Mouse (Mus musculus): Measurements from ENCODE around the gene 9530077C05Rik. TPM values are rescaled to one million over a fixed set of nuclear protein-coding genes. Genes with fewer than 3 reads are reported as not detected.
A peak's percentile ranks its signal among the peaks of the same experiment; 100 is the strongest.
"Not testable (repeated sequence)": the region's sequence is repeated elsewhere in the genome, so short reads cannot be mapped to it uniquely, and the experiment has no call there.

The 9530077C05Rik gene
- polyA plus RNA-seq, 1 experiment from 2014 or later = 5.3 TPM

DNA sequence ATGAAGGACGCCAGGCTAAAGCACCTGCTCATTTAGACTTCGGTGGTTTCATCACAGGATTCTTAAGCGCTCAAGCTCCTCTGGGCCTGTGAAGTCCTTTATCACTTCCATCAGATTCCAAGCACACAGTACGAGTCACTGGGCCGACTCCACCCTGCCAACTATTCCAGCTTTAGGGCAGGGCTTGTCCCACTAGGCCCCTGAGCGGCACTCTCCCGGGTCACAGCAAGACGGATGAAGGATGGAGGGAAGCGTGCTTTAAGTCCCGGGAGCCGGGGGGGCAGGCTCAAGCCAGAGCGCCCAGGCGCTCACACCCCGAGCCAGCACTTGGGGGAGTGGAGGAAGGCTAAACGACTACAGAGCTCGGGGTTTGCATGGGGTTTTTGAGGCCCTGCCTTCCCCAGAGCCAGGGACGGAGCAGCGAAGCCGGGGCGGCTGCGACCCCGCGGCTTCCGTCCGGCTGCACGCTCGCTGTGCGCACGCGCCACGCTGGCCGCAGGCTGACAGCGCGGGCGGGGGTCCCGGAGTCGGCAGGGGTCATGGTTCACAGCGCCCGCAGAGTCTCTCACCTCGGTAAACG, 22.8 kb upstream of the 9530077C05Rik start:
- ATAC-seq (replicated peaks; ENCODE audit: low FRiP score, low TSS enrichment, low read depth) (peak; percentile 74), DNase-seq (ENCODE audit: low spot score) (peak; percentile 79)
- Histone ChIP-seq H3K27me3 (replicated peaks; ENCODE audit: control insufficient read depth, insufficient read depth, low read length) (no peaks in the 10 kb centered on the region), H3K27ac (ENCODE audit: low read depth) (peak overlapping the region; percentile 92), H3K36me3 (ENCODE audit: control insufficient read depth, insufficient read depth, low read length) (no peaks in the 10 kb centered on the region), H3K4me1 (replicated peaks; ENCODE audit: control insufficient read depth, insufficient read depth, low read length) (peaks cover 13% of the 10 kb centered on the region), H3K4me2 (ENCODE audit: low read length) (peak overlapping the region; percentile 72), H3K4me3 (ENCODE audit: low read depth, low read length) (peak overlapping the region; percentile 98), H3K9me3 (ENCODE audit: control insufficient read depth, low read length) (no peaks in the 10 kb centered on the region), H3K9ac (ENCODE audit: low read length) (peak overlapping the region; percentile 75)
- WGBS = under 1% methylated on average over 41 of the region's 41 CpGs

DNA sequence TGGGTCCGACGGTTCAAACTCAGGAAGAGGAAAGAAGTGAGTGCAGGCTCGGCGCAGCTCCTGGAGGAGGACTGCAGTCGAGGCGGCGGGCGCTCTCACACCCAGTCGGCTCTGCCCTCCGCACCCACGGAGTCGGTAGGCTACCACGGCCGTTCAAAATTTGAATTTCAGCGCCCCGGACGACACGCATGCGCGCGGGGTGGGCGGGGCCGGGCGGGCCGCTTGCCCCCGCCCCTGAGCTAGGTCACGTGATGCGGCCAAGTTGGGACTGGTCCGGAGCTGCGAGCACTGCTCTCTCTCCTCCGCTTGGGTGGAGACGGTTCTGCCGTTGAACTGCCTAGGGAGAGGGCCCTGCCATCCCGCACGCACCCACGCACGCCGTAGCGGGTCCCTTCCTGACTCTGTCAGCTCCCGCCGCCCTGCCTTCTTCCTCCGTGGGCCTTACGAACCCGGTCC, 22.3 kb upstream of the 9530077C05Rik start, which contains the start of gene Anln:
Gene Anln (minus strand): TSS at position 168 of the 456 bp plus-strand sequence.
- H3K27ac ChIP-seq (ENCODE audit: low read depth) = peak within 1 kb of the TSS; percentile 92
- peak within 1 kb of the TSS; percentile 98 for H3K4me3 ChIP-seq (ENCODE audit: low read depth, low read length)
- DNase-seq (ENCODE audit: low spot score) (peak; percentile 98), ATAC-seq (replicated peaks; ENCODE audit: low FRiP score, low TSS enrichment, low read depth) (peak; percentile 95)
- H3K4me1 ChIP-seq (replicated peaks; ENCODE audit: control insufficient read depth, insufficient read depth, low read length) = peaks cover 13% of the 10 kb centered on the region
- H3K4me2 ChIP-seq (ENCODE audit: low read length) = peak within 1 kb of the TSS; percentile 72
- under 1% methylated on average over 44 of the region's 44 CpGs for WGBS
- H3K9ac ChIP-seq (ENCODE audit: low read length) = peak within 1 kb of the TSS; percentile 75
- H3K36me3 ChIP-seq (ENCODE audit: control insufficient read depth, insufficient read depth, low read length) = no peaks in the 10 kb centered on the region
- H3K9me3 ChIP-seq (ENCODE audit: control insufficient read depth, low read length) = no peaks in the 10 kb centered on the region
- no peaks in the 10 kb centered on the region for H3K27me3 ChIP-seq (replicated peaks; ENCODE audit: control insufficient read depth, insufficient read depth, low read length)

DNA sequence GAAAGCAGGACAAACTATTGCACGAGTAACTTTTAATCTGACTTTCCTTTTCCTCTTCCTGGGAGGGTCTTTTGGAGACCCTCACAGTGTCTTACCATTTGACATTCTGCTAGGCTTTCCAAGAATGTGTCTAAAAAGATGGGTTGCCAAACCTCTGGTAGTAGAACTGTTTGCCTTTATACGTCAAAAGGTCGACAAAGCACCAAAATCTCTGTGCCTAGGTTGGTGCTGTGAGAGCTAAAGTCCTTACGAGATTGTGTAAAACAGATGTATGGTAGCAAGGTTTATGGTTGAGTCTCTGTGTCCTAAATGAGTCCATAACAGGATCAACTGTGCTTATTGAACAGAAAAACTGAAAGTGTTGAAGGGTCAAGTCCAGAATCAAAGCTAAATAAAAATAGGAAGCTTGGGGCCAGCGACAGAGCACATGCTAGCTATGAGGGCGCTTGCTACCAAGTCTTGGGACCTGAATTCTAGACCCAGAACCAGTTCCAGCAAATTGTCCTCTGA, 21.5 kb upstream of the 9530077C05Rik start:
- H3K4me1 ChIP-seq (replicated peaks; ENCODE audit: control insufficient read depth, insufficient read depth, low read length) = peaks cover 13% of the 10 kb centered on the region
- ATAC-seq (replicated peaks; ENCODE audit: low FRiP score, low TSS enrichment, low read depth) = no peak
- peak overlapping the region; percentile 92 for H3K27ac ChIP-seq (ENCODE audit: low read depth)
- 62% methylated on average over 6 of the region's 6 CpGs for WGBS
- peak overlapping the region; percentile 75; the same call in 1 of the 2 replicates for H3K9ac ChIP-seq (ENCODE audit: low read length)
- DNase-seq (ENCODE audit: low spot score) = no peak
- peak overlapping the region; percentile 98 for H3K4me3 ChIP-seq (ENCODE audit: low read depth, low read length)
- no peaks in the 10 kb centered on the region for H3K27me3 ChIP-seq (replicated peaks; ENCODE audit: control insufficient read depth, insufficient read depth, low read length)
- H3K36me3 ChIP-seq (ENCODE audit: control insufficient read depth, insufficient read depth, low read length) = no peaks in the 10 kb centered on the region
- no peaks in the 10 kb centered on the region for H3K9me3 ChIP-seq (ENCODE audit: control insufficient read depth, low read length)
- peak overlapping the region; percentile 72 for H3K4me2 ChIP-seq (ENCODE audit: low read length)

DNA sequence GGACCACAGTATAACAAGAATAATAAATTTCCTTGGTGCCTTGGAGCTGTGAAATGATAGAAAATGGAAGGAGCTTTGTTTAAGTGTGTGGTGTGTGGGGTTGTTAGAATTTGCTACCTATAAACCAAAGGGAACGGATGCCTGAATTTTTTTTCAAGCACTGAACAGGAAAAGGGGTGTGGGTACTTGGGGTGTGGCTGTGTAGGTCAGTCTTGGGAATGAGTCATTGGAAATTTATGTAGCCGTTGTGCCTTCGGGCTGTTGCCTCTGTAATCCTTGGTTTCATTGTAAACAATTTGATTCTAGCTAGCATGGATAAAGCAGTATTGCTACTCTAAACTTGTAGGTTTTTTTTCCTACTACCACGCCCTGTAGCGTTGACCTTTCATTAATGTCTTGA, 20.9 kb upstream of the 9530077C05Rik start:
- H3K9ac ChIP-seq (ENCODE audit: low read length) = no peak overlapping the region
- DNase-seq (ENCODE audit: low spot score) (no peak), ATAC-seq (replicated peaks; ENCODE audit: low FRiP score, low TSS enrichment, low read depth) (no peak)
- no peak overlapping the region for H3K27ac ChIP-seq (ENCODE audit: low read depth)
- no peaks in the 10 kb centered on the region for H3K9me3 ChIP-seq (ENCODE audit: control insufficient read depth, low read length)
- no peak overlapping the region for H3K4me3 ChIP-seq (ENCODE audit: low read depth, low read length)
- H3K4me1 ChIP-seq (replicated peaks; ENCODE audit: control insufficient read depth, insufficient read depth, low read length) = peaks cover 13% of the 10 kb centered on the region
- no peak overlapping the region for H3K4me2 ChIP-seq (ENCODE audit: low read length)
- no peaks in the 10 kb centered on the region for H3K27me3 ChIP-seq (replicated peaks; ENCODE audit: control insufficient read depth, insufficient read depth, low read length)
- H3K36me3 ChIP-seq (ENCODE audit: control insufficient read depth, insufficient read depth, low read length) = no peaks in the 10 kb centered on the region
- WGBS = 86% methylated on average over 5 of the region's 5 CpGs

DNA sequence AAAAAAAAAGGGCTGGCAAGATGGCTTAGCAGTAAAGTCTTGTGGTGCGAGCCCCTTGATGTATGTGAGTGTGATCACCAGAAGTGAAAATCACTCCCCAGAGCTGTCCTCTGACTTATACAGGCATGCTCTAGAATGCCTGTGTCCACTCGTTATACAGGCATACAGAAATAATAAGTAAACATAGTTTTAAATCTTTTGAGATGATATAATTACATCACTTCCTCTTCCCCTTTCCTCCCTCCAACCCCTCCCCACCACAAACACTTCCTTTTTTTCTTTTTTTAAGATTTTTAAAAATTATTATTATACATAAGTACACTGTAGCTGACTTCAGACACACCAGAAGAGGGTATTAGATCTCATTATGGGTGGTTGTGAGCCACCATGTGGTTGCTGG, 16.6 kb upstream of the 9530077C05Rik start:
- Histone ChIP-seq H3K4me2 (ENCODE audit: low read length) (no peak overlapping the region), H3K4me1 (replicated peaks; ENCODE audit: control insufficient read depth, insufficient read depth, low read length) (0 out of 2 replicates have a peak, but pooled peaks cover 1% of the 10 kb centered on the region), H3K4me3 (ENCODE audit: low read depth, low read length) (no peak overlapping the region), H3K9me3 (ENCODE audit: control insufficient read depth, low read length) (no peaks in the 10 kb centered on the region), H3K27ac (ENCODE audit: low read depth) (no peak overlapping the region), H3K9ac (ENCODE audit: low read length) (no peak overlapping the region), H3K36me3 (ENCODE audit: control insufficient read depth, insufficient read depth, low read length) (no peaks in the 10 kb centered on the region), H3K27me3 (replicated peaks; ENCODE audit: control insufficient read depth, insufficient read depth, low read length) (no peaks in the 10 kb centered on the region)
- 75% methylated on average over 2 of the region's 2 CpGs for WGBS
- DNase-seq (ENCODE audit: low spot score) (no peak), ATAC-seq (replicated peaks; ENCODE audit: low FRiP score, low TSS enrichment, low read depth) (no peak)

DNA sequence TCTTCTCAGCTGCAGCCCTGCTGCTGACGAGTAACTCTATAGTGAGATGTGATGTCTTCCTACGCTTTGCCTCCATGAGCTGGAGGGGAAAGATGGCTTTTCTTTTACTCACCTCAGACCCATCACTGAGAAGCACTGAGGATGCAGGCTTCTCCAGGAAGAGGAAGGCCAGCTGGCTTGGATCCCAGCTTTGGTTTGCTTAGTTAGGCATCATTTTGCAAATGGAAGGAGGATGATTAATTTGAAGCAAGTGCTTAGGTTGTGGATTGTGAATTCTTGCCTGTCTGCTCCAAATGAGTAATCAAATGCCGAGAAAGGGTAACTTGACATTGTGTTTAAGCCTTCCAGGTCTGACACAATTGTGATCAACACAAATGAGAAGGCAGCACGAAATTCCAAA, 12.3 kb upstream of the 9530077C05Rik start:
- ATAC-seq (replicated peaks; ENCODE audit: low FRiP score, low TSS enrichment, low read depth) (no peak), DNase-seq (ENCODE audit: low spot score) (no peak)
- no peaks in the 10 kb centered on the region for H3K4me1 ChIP-seq (replicated peaks; ENCODE audit: control insufficient read depth, insufficient read depth, low read length)
- no peak overlapping the region for H3K9ac ChIP-seq (ENCODE audit: low read length)
- no peaks in the 10 kb centered on the region for H3K36me3 ChIP-seq (ENCODE audit: control insufficient read depth, insufficient read depth, low read length)
- 64% methylated on average over 4 of the region's 4 CpGs for WGBS
- no peak overlapping the region for H3K4me2 ChIP-seq (ENCODE audit: low read length)
- H3K4me3 ChIP-seq (ENCODE audit: low read depth, low read length) = no peak overlapping the region
- no peaks in the 10 kb centered on the region for H3K9me3 ChIP-seq (ENCODE audit: control insufficient read depth, low read length)
- H3K27ac ChIP-seq (ENCODE audit: low read depth) = no peak overlapping the region
- no peaks in the 10 kb centered on the region for H3K27me3 ChIP-seq (replicated peaks; ENCODE audit: control insufficient read depth, insufficient read depth, low read length)

DNA sequence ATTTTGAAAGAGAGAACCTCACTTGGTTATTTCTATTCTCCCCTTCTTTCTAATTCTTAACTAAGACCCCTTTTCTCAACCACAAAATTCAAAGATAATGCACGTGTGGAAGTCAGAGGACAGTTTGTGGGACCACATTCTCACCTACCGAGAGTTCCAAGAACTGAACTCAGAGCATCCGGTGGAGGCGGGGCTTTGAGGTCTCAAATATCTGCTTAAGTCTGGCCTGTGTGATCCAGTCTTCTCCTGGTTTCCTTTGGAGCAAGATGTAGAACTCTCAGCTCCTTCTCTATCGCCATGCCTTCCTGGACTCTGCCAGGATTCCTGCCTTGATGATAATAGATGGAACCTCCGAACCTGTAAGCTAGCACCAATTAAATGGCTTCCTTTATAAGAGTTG, 9.3 kb upstream of the 9530077C05Rik start:
- no peak overlapping the region for H3K4me3 ChIP-seq (ENCODE audit: low read depth, low read length)
- H3K27me3 ChIP-seq (replicated peaks; ENCODE audit: control insufficient read depth, insufficient read depth, low read length) = no peaks in the 10 kb centered on the region
- no peak overlapping the region for H3K9ac ChIP-seq (ENCODE audit: low read length)
- 90% methylated on average over 6 of the region's 6 CpGs for WGBS
- no peak for DNase-seq (ENCODE audit: low spot score)
- H3K4me1 ChIP-seq (replicated peaks; ENCODE audit: control insufficient read depth, insufficient read depth, low read length) = no peaks in the 10 kb centered on the region
- H3K36me3 ChIP-seq (ENCODE audit: control insufficient read depth, insufficient read depth, low read length) = no peaks in the 10 kb centered on the region
- H3K27ac ChIP-seq (ENCODE audit: low read depth) = no peak overlapping the region
- no peak overlapping the region for H3K4me2 ChIP-seq (ENCODE audit: low read length)
- H3K9me3 ChIP-seq (ENCODE audit: control insufficient read depth, low read length) = no peaks in the 10 kb centered on the region
- ATAC-seq (replicated peaks; ENCODE audit: low FRiP score, low TSS enrichment, low read depth) = no peak

DNA sequence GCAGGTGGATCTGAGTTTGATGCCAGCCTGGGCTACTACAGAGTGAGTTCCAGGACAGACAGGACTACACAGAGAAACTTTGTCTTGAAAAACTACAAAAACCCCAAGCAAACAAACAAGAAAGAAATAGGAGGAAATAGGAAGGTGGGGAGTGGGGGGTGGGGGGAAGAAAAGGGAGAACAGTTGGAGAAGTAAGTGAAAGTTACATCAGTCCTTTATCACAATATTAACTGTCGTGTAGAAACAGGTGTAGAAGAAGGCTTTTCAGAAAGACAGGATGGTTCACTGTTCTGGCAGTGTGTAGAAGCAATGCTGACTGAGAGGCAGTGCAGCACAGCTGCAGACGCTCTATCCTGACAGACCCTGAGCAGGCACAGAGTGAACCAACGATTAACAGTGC, 8.3 kb upstream of the 9530077C05Rik start:
- H3K27ac ChIP-seq (ENCODE audit: low read depth) = no peak overlapping the region
- ATAC-seq (replicated peaks; ENCODE audit: low FRiP score, low TSS enrichment, low read depth) = no peak
- no peaks in the 10 kb centered on the region for H3K27me3 ChIP-seq (replicated peaks; ENCODE audit: control insufficient read depth, insufficient read depth, low read length)
- H3K36me3 ChIP-seq (ENCODE audit: control insufficient read depth, insufficient read depth, low read length) = no peaks in the 10 kb centered on the region
- H3K4me2 ChIP-seq (ENCODE audit: low read length) = no peak overlapping the region
- no peak for DNase-seq (ENCODE audit: low spot score)
- WGBS = 69% methylated on average over 3 of the region's 3 CpGs
- H3K9ac ChIP-seq (ENCODE audit: low read length) = no peak overlapping the region
- no peaks in the 10 kb centered on the region for H3K9me3 ChIP-seq (ENCODE audit: control insufficient read depth, low read length)
- H3K4me3 ChIP-seq (ENCODE audit: low read depth, low read length) = no peak overlapping the region
- H3K4me1 ChIP-seq (replicated peaks; ENCODE audit: control insufficient read depth, insufficient read depth, low read length) = no peaks in the 10 kb centered on the region

DNA sequence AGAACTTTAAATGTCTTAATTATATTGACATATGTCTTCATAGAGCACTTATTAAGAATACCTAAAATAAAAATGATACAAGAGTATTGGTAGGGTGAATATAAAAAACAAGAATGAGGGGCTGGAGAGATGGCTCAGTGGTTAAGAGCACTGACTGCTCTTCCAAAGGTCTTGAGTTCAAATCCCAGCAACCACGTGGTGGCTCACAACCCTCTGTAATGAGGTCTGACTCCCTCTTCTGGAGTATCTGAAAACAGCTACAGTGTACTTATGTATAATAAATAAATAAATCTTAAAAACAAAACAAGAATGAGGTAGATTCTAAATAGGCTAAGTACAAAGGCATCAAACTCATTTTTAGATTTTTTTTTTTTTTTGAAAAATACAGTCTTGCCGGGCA, 7.8 kb upstream of the 9530077C05Rik start:
- H3K4me2 ChIP-seq (ENCODE audit: low read length); DNase-seq (ENCODE audit: low spot score); H3K4me3 ChIP-seq (ENCODE audit: low read depth, low read length); H3K9ac ChIP-seq (ENCODE audit: low read length); H3K27ac ChIP-seq (ENCODE audit: low read depth); H3K27me3 ChIP-seq (replicated peaks; ENCODE audit: control insufficient read depth, insufficient read depth, low read length); H3K4me1 ChIP-seq (replicated peaks; ENCODE audit: control insufficient read depth, insufficient read depth, low read length); H3K9me3 ChIP-seq (ENCODE audit: control insufficient read depth, low read length); ATAC-seq (replicated peaks; ENCODE audit: low FRiP score, low TSS enrichment, low read depth); H3K36me3 ChIP-seq (ENCODE audit: control insufficient read depth, insufficient read depth, low read length): not testable (repeated sequence)
- 82% methylated on average over 2 of the region's 2 CpGs for WGBS

All from intestine, embryonic 14.5 days (tissue).